Mouse (Mus musculus) intestine, postnatal 0 days (tissue): ENCODE data around the gene Rad18. TPM values are rescaled to one million over a fixed set of nuclear protein-coding genes. Genes with fewer than 3 reads are reported as not detected.

Experiments used
- ATAC-seq: fragments of 200-750 bp; cut with Nextera tagmentation; 2 replicates; pipeline ENCODE4 v1.8.0; 2017; ENCODE audit warnings: mild to moderate bottlenecking, moderate TSS enrichment, moderate library complexity
- H3K27ac ChIP-seq: fragments of 300-500 bp; sonication (generic); 2 replicates; pipeline ENCODE4 v1.5.1; 2014; ENCODE audit warnings: mild to moderate bottlenecking, low read depth, low read length, moderate library complexity
- H3K27me3 ChIP-seq: fragments of 300-500 bp; sonication (generic); replicated peaks from 2 replicates; pipeline ENCODE4 v1.6.1; 2014; ENCODE audit warnings: low read length, mixed read lengths; ENCODE audit not compliant: control insufficient read depth, insufficient read depth
- H3K36me3 ChIP-seq: fragments of 300-500 bp; sonication (generic); 2 replicates; pipeline ENCODE4 v1.6.1; 2014; ENCODE audit warnings: mild to moderate bottlenecking, moderate library complexity; ENCODE audit not compliant: control insufficient read depth, insufficient read depth
- H3K4me1 ChIP-seq: fragments of 300-500 bp; sonication (generic); replicated peaks from 2 replicates; pipeline ENCODE4 v1.6.1; 2014; ENCODE audit warnings: antibody characterized with exemption, low read length, mixed read lengths; ENCODE audit not compliant: control insufficient read depth, insufficient read depth
- H3K4me2 ChIP-seq: fragments of 300-500 bp; sonication (generic); replicated peaks from 2 replicates; pipeline ENCODE4 v1.6.1; 2014; ENCODE audit warnings: low read depth, mild to moderate bottlenecking, moderate library complexity
- H3K4me3 ChIP-seq: fragments of 300-500 bp; sonication (generic); 2 replicates; pipeline ENCODE4 v1.5.1; 2014; ENCODE audit warnings: low read depth, low read length
- H3K9ac ChIP-seq: fragments of 300-500 bp; sonication (generic); 2 replicates; pipeline ENCODE4 v1.6.1; 2014; ENCODE audit warnings: mild to moderate bottlenecking, low read depth, low read length
- H3K9me3 ChIP-seq: fragments of 300-500 bp; sonication (generic); 2 replicates; pipeline ENCODE4 v1.6.1; 2016; ENCODE audit warnings: mixed run types; ENCODE audit not compliant: control insufficient read depth
- CTCF ChIP-seq: sonication (generic); IDR thresholded peaks from 2 replicates; pipeline ENCODE4 v1.5.1; 2016; ENCODE audit warnings: low read depth, mild to moderate bottlenecking, control low read depth, antibody characterized with exemption, moderate library complexity
- WGBS: fragments of 180-500 bp; shearing (Covaris S2); extraction: QIAGEN DNeasy Blood & Tissue Kit; methylation state at CpG from one replicate; pipeline ENCODE4 v1.1.7; 2014; 5-methylcytosine and 5-hydroxymethylcytosine counted together
- polyA plus RNA-seq: library from polyadenylated mRNA; unstranded; fragments of >200 nt; fragmentation: Nextera tagmentation; extraction: Ambion mirVana; gene quantifications from 2 replicates; pipeline ENCODE4 v1.2.1, GENCODE M21; 2015

Gene Rad18
- polyA plus RNA-seq, 1 experiment from 2014 or later: 7.2 TPM

DNA sequence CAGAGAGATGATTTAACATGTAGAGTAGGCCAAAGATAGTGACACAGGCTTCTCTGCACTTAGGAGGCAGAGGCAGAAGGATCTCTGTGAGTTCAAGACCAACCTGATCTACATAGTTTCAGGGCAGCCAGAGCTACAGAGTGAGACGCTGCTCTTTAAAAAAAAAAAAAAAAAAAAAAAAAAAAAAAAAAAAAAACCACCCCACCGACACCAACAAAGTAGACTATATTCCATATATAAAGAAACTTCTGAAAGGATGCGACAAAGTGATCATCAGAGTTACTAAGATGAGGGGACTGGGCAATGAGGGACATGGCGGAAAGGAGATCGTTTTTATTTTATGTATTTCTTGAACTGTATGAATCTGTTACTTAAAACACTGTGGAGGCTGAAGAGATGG, 2.0 kb downstream of the Rad18 start:
- H3K4me1 ChIP-seq: peaks cover 5% of the 10 kb centered on the region; the same call in 1 of the 2 replicates
- no peaks in the 10 kb centered on the region for H3K27me3 ChIP-seq
- 0 out of 2 replicates have a peak, but pooled peaks cover 7% of the 10 kb centered on the region for H3K36me3 ChIP-seq
- no peak overlapping the region for H3K4me2 ChIP-seq
- no peak overlapping the region for H3K27ac ChIP-seq
- 89% methylated on average over 5 of the region's 5 CpGs for WGBS
- no peak for ATAC-seq
- TF ChIP-seq CTCF: no peak
- no peak overlapping the region for H3K9ac ChIP-seq
- no peaks in the 10 kb centered on the region for H3K9me3 ChIP-seq
- H3K4me3 ChIP-seq: no peak overlapping the region

GRCm38 (mm10) chr6:112691523-112691922, 5.0 kb downstream of the Rad18 start:
- Histone ChIP-seq H3K4me3 (no peak overlapping the region), H3K36me3 (0 out of 2 replicates have a peak, but pooled peaks cover 7% of the 10 kb centered on the region), H3K4me1 (peaks cover 3% of the 10 kb centered on the region; the same call in 1 of the 2 replicates), H3K27me3 (no peaks in the 10 kb centered on the region), H3K9ac (no peak overlapping the region), H3K27ac (no peak overlapping the region), H3K9me3 (no peaks in the 10 kb centered on the region), H3K4me2 (no peak overlapping the region)
- ATAC-seq: no peak
- 97% methylated on average over 1 of the region's 1 CpGs for WGBS
- no peak for TF ChIP-seq CTCF

- Histone ChIP-seq H3K36me3 (peaks cover 7% of the 10 kb centered on the region; the same call in 1 of the 2 replicates), H3K4me2 (no peak overlapping the region), H3K4me3 (no peak overlapping the region), H3K4me1 (no peaks in the 10 kb centered on the region), H3K27me3 (no peaks in the 10 kb centered on the region), H3K27ac (no peak overlapping the region), H3K9ac (no peak overlapping the region), H3K9me3 (no peaks in the 10 kb centered on the region)
- no peak for TF ChIP-seq CTCF
- no peak for ATAC-seq
- 90% methylated on average over 3 of the region's 3 CpGs for WGBS
Observed at GRCm38 (mm10) chr6:112688033-112688432, 8.5 kb downstream of the Rad18 start.

GRCm38 (mm10) chr6:112686485-112686884, 10.0 kb downstream of the Rad18 start:
- no peak overlapping the region for H3K4me2 ChIP-seq
- no peaks in the 10 kb centered on the region for H3K9me3 ChIP-seq
- no peak for TF ChIP-seq CTCF
- H3K36me3 ChIP-seq: peaks cover 1% of the 10 kb centered on the region; the same call in 1 of the 2 replicates
- ATAC-seq: no peak
- no peak overlapping the region for H3K4me3 ChIP-seq
- H3K9ac ChIP-seq: no peak overlapping the region
- H3K4me1 ChIP-seq: no peaks in the 10 kb centered on the region
- H3K27me3 ChIP-seq: no peaks in the 10 kb centered on the region
- WGBS: 81% methylated on average over 7 of the region's 7 CpGs
- no peak overlapping the region for H3K27ac ChIP-seq

- Histone ChIP-seq H3K9ac (no peak overlapping the region), H3K4me1 (no peaks in the 10 kb centered on the region), H3K4me2 (no peak overlapping the region), H3K9me3 (no peaks in the 10 kb centered on the region), H3K27ac (no peak overlapping the region), H3K4me3 (no peak overlapping the region), H3K27me3 (no peaks in the 10 kb centered on the region), H3K36me3 (peaks cover 6% of the 10 kb centered on the region)
- ATAC-seq: no peak
- 75% methylated on average over 2 of the region's 2 CpGs for WGBS
- no peak for TF ChIP-seq CTCF
Observed at GRCm38 (mm10) chr6:112684065-112684464, 12.4 kb downstream of the Rad18 start.

- no peak for ATAC-seq
- H3K36me3 ChIP-seq: peaks cover 6% of the 10 kb centered on the region; the same call in 1 of the 2 replicates
- no peaks in the 10 kb centered on the region for H3K9me3 ChIP-seq
- no peaks in the 10 kb centered on the region for H3K4me1 ChIP-seq
- H3K4me2 ChIP-seq: no peak overlapping the region
- no peak overlapping the region for H3K4me3 ChIP-seq
- H3K27ac ChIP-seq: no peak overlapping the region
- no peaks in the 10 kb centered on the region for H3K27me3 ChIP-seq
- no peak for TF ChIP-seq CTCF
- H3K9ac ChIP-seq: no peak overlapping the region
- WGBS: 72% methylated on average over 5 of the region's 5 CpGs
Observed at GRCm38 (mm10) chr6:112632071-112632470, 64.4 kb downstream of the Rad18 start.

DNA sequence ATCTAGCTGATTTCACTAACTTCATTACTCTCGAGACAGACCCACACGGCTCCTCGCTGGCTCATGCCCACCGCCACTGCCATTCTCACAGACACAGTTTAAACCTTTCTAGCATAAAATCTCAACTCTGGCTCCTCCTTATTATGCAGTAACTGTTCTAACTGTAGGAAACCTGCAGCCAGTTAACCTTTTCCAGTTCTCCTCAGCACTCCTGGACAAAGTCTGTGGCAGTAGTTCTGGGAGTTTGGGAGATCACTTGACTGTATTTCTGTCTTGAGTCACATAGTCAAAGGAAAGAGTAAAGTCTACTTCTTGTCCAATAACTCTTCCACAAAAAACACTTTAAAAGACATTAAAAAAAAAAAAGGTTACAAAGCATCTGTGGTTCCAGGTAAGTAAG, 66.2 kb downstream of the Rad18 start:
- TF ChIP-seq CTCF: no peak
- H3K4me2 ChIP-seq: no peak overlapping the region
- no peak overlapping the region for H3K27ac ChIP-seq
- no peak overlapping the region for H3K9ac ChIP-seq
- ATAC-seq: no peak
- WGBS: 93% methylated on average over 4 of the region's 4 CpGs
- no peak overlapping the region for H3K4me3 ChIP-seq
- H3K9me3 ChIP-seq: no peaks in the 10 kb centered on the region
- no peaks in the 10 kb centered on the region for H3K4me1 ChIP-seq
- H3K27me3 ChIP-seq: no peaks in the 10 kb centered on the region
- peaks cover 10% of the 10 kb centered on the region; the same call in 1 of the 2 replicates for H3K36me3 ChIP-seq
